Comparison of ENCODE assay signal across 20 mouse cellular contexts in the genomic region with DNA sequence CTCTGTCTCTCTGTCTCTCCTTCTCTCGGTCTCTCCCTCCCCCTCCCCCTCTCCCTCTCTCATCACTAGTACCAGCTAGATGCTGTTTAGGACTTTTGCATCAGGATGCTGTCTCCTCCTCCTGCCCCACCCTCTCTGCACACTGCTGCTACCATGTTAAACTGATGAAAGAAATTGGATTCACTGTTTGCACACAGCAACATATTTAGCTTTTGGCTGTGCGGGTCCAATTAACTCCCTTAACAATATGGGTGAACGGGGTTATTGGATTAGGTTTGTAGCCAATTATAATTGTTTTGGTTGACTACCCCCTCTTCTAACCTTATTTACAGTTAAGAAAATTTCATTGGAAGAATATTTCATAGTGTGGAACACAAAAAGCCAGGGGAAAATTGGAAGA.
DNase-seq lines count a peak whose midpoint lies in the region; TF ChIP-seq lines count a peak whose summit lies in the region.
"Had no signal": no experiment of that assay in that cellular context is flagged by ENCODE, and none has a peak within 500 bp of the region (broad histone marks: within the 10 kb centered on the region; RNA-seq: fewer than 3 reads in every experiment).

No protein-coding gene starts in this region.

- no peaks in the 10 kb centered on the region for H3K27me3 ChIP-seq in embryonic facial prominence, embryonic 10.5 days (replicated peaks; ENCODE audit: low read depth, poor library complexity, severe bottlenecking)
- H3K27me3 ChIP-seq: CH12.LX, Patski had no signal

- no peak for TF ChIP-seq CTCF in brain, embryonic 14.5 days (IDR thresholded peaks at IDR 0.05; ENCODE audit: borderline replicate concordance, extremely low read depth, insufficient read depth, insufficient read length)

- H3K36me3 ChIP-seq in embryonic facial prominence, embryonic 10.5 days (replicated peaks) = no peaks in the 10 kb centered on the region
- H3K36me3 ChIP-seq: G1E had no signal

- 86% methylated on average over 3 of the region's 3 CpGs for WGBS in embryonic facial prominence, embryonic 10.5 days

- no peak for TF ChIP-seq POLR2A in brain, embryonic 14.5 days (IDR thresholded peaks at IDR 0.05; ENCODE audit: borderline replicate concordance, extremely low read depth, insufficient read depth, insufficient read length, poor library complexity, severe bottlenecking)

- peak; percentile 14 for DNase-seq in brain, embryonic 14.5 days (ENCODE audit: low read depth)
- peak; percentile 56 for DNase-seq in retina, embryonic 14.5 days (ENCODE audit: low spot score)
- peak; percentile 62 for DNase-seq in retina, postnatal 1 day
- DNase-seq in embryonic facial prominence, embryonic 10.5 days (ENCODE audit: low spot score) = no peak
- no peak for DNase-seq in thymus, postnatal 25 days
- no peak for DNase-seq in cerebellum, adult 8-10 months
- DNase-seq: adrenal gland, adult 2 months; adrenal gland, adult 8-10 months; adrenal gland, postnatal 10 days; adrenal gland, postnatal 14 days; adrenal gland, postnatal 25 days; adrenal gland, postnatal 36 days; B cell, adult 2 months; cerebellum, adult 11 months; cerebellum, adult 11-12 months; cerebellum, adult 18-20 months; cerebellum, adult 2 months had no signal

- H3K27ac ChIP-seq in embryonic facial prominence, embryonic 10.5 days (replicated peaks) = no peak overlapping the region

- H3K9me3 ChIP-seq in embryonic facial prominence, embryonic 10.5 days = peaks cover 6% of the 10 kb centered on the region; the same call in 1 of the 2 replicates

- H3K4me1 ChIP-seq in embryonic facial prominence, embryonic 10.5 days = no peaks in the 10 kb centered on the region

- H3K4me3 ChIP-seq in embryonic facial prominence, embryonic 10.5 days = no peak overlapping the region

Comparison
In these comparisons a context has a peak if more than half of its experiments do, and no peak if none do; other contexts are left out.
1. DNase-seq: peak in brain, embryonic 14.5 days (single experiment), retina, embryonic 14.5 days (single experiment) and retina, postnatal 1 day (single experiment); none in embryonic facial prominence, embryonic 10.5 days (single experiment), thymus, postnatal 25 days (single experiment) and cerebellum, adult 8-10 months (single experiment).